Mouse (Mus musculus): ENCODE measurements around the gene Adgrv1.

DNA sequence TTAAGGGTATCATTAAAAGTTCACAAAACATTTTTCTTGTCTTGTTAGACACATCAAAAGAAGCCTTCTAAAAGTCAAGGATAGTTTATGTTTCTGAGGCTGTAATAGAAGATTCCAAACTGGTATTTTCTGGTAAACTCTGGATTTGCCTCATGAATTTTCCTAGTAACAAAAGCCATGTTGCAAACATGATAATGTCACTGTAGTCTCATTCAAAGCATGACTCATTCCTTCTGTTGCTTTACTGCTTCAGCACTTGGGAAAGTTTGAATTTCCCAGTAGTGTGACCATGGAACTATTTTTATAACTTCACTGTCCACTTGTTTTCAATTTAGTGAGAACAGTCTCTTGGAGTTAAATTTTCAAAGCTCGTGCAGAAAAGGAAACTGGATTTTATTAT lies 274.2 kb downstream of the Adgrv1 start:
- TF ChIP-seq GATA1 (IDR thresholded peaks at IDR 0.05; ENCODE audit: low read length): no peak
- TF ChIP-seq TAL1 (IDR thresholded peaks at IDR 0.05; ENCODE audit: low read length): no peak
